Mouse (Mus musculus) macrophage (primary cell): Measurements from ENCODE around the gene Runx1. TPM values are rescaled to one million over a fixed set of nuclear protein-coding genes. Genes with fewer than 3 reads are reported as not detected.

Experiments
- H3K27ac ChIP-seq: fragments of 350-480 bp; formaldehyde crosslinking; 2 replicates; pipeline ENCODE4 v1.9.0; 2021
- H3K36me3 ChIP-seq: fragments of 350-480 bp; formaldehyde crosslinking; 2 replicates; pipeline ENCODE4 v1.9.0; 2021; ENCODE audit errors: inconsistent target
- H3K4me3 ChIP-seq: fragments of 350-480 bp; formaldehyde crosslinking; 2 replicates; pipeline ENCODE4 v1.9.0; 2021; ENCODE audit errors: inconsistent target
- H3K79me2 ChIP-seq: fragments of 350-480 bp; formaldehyde crosslinking; 2 replicates; pipeline ENCODE4 v1.9.0; 2021; ENCODE audit errors: inconsistent target
- whole genome bisulfite sequencing: methylation state at CpG from one replicate; pipeline ENCODE4 v1.1.7; 2026; ENCODE audit warnings: inconsistent platforms; ENCODE audit not compliant: missing documents; 5-methylcytosine and 5-hydroxymethylcytosine counted together
- polyA plus RNA-seq: library from polyadenylated mRNA; stranded (reverse); fragments of 250-400 nt; gene quantifications from 3 replicates; pipeline ENCODE4 v1.2.4, GENCODE M21; 2018; ENCODE audit warnings: inconsistent platforms

Runx1 gene
- polyA plus RNA-seq, 1 experiment from 2014 or later: 30.4 TPM

- H3K4me3 ChIP-seq: no peak overlapping the region
- H3K27ac ChIP-seq: no peak overlapping the region
Observed at GRCm38 (mm10) chr16:92764741-92765396, 61.1 kb downstream of the Runx1 start.

GRCm38 (mm10) chr16:92763666-92764065 is 62.3 kb downstream of the Runx1 start:
- 89% methylated on average over 3 of the region's 3 CpGs for WGBS
- peaks cover 14% of the 10 kb centered on the region; the same call in 1 of the 2 replicates for H3K36me3 ChIP-seq
- no peak overlapping the region for H3K27ac ChIP-seq

More at GRCm38 (mm10) chr16:92764741-92765396, 61.1 kb downstream of the Runx1 start:
- Histone ChIP-seq H3K79me2 (peaks cover 96% of the 10 kb centered on the region), H3K36me3 (peaks cover 14% of the 10 kb centered on the region; the same call in 1 of the 2 replicates)
- WGBS: 64% methylated on average over 13 of the region's 13 CpGs

GRCm38 (mm10) chr16:92761968-92762521 is 63.9 kb downstream of the Runx1 start:
- WGBS: 57% methylated on average over 14 of the region's 15 CpGs
- H3K4me3 ChIP-seq: no peak overlapping the region
- peaks cover 11% of the 10 kb centered on the region; the same call in 1 of the 2 replicates for H3K36me3 ChIP-seq
- peaks cover 91% of the 10 kb centered on the region for H3K79me2 ChIP-seq
- no peak overlapping the region for H3K27ac ChIP-seq

More at GRCm38 (mm10) chr16:92763666-92764065, 62.3 kb downstream of the Runx1 start:
- peaks cover 96% of the 10 kb centered on the region for H3K79me2 ChIP-seq
- no peak overlapping the region for H3K4me3 ChIP-seq

- Histone ChIP-seq H3K27ac (no peak overlapping the region), H3K4me3 (no peak overlapping the region), H3K79me2 (peaks cover 91% of the 10 kb centered on the region), H3K36me3 (peaks cover 10% of the 10 kb centered on the region; the same call in 1 of the 2 replicates)
- WGBS: 93% methylated on average over 3 of the region's 3 CpGs
Observed at GRCm38 (mm10) chr16:92760091-92760490, 65.9 kb downstream of the Runx1 start.

- 81% methylated on average over 4 of the region's 4 CpGs for WGBS
- Histone ChIP-seq H3K27ac (no peak overlapping the region), H3K4me3 (no peak overlapping the region), H3K36me3 (peaks cover 29% of the 10 kb centered on the region), H3K79me2 (peaks cover 91% of the 10 kb centered on the region)
Observed at GRCm38 (mm10) chr16:92757564-92757963, 68.4 kb downstream of the Runx1 start.

GRCm38 (mm10) chr16:92753944-92754343 is 72.0 kb downstream of the Runx1 start:
- 91% methylated on average over 3 of the region's 3 CpGs for WGBS

GRCm38 (mm10) chr16:92753139-92753538 is 72.8 kb downstream of the Runx1 start:
- WGBS: 87% methylated on average over 8 of the region's 8 CpGs
- Histone ChIP-seq H3K4me3 (no peak overlapping the region), H3K27ac (no peak overlapping the region), H3K36me3 (peaks cover 36% of the 10 kb centered on the region), H3K79me2 (peaks cover 97% of the 10 kb centered on the region)

More at GRCm38 (mm10) chr16:92753944-92754343, 72.0 kb downstream of the Runx1 start:
- no peak overlapping the region for H3K27ac ChIP-seq
- H3K36me3 ChIP-seq: peaks cover 36% of the 10 kb centered on the region
- H3K4me3 ChIP-seq: no peak overlapping the region
- H3K79me2 ChIP-seq: peaks cover 95% of the 10 kb centered on the region

- WGBS: 57% methylated on average over 1 of the region's 1 CpGs
- peaks cover 32% of the 10 kb centered on the region for H3K36me3 ChIP-seq
- H3K27ac ChIP-seq: no peak overlapping the region
- H3K79me2 ChIP-seq: peaks cover 100% of the 10 kb centered on the region
- H3K4me3 ChIP-seq: no peak overlapping the region
Observed at GRCm38 (mm10) chr16:92748272-92748671, 77.7 kb downstream of the Runx1 start.

- 94% methylated on average over 2 of the region's 2 CpGs for WGBS
Observed at GRCm38 (mm10) chr16:92747062-92747461, 78.9 kb downstream of the Runx1 start.

GRCm38 (mm10) chr16:92745239-92745638 is 80.7 kb downstream of the Runx1 start:
- 96% methylated on average over 3 of the region's 3 CpGs for WGBS
- Histone ChIP-seq H3K36me3 (peaks cover 26% of the 10 kb centered on the region; the same call in 1 of the 2 replicates), H3K27ac (no peak overlapping the region), H3K4me3 (no peak overlapping the region), H3K79me2 (peaks cover 100% of the 10 kb centered on the region)

More at GRCm38 (mm10) chr16:92747062-92747461, 78.9 kb downstream of the Runx1 start:
- Histone ChIP-seq H3K27ac (no peak overlapping the region), H3K36me3 (peaks cover 29% of the 10 kb centered on the region), H3K4me3 (no peak overlapping the region), H3K79me2 (peaks cover 100% of the 10 kb centered on the region)

GRCm38 (mm10) chr16:92744172-92744777 is 81.7 kb downstream of the Runx1 start:
- WGBS: 86% methylated on average over 9 of the region's 12 CpGs
- Histone ChIP-seq H3K27ac (no peak overlapping the region), H3K79me2 (peaks cover 100% of the 10 kb centered on the region), H3K4me3 (no peak overlapping the region), H3K36me3 (peaks cover 26% of the 10 kb centered on the region; the same call in 1 of the 2 replicates)

GRCm38 (mm10) chr16:92743755-92744154 is 82.2 kb downstream of the Runx1 start:
- Histone ChIP-seq H3K4me3 (no peak overlapping the region), H3K27ac (no peak overlapping the region), H3K79me2 (peaks cover 100% of the 10 kb centered on the region), H3K36me3 (peaks cover 28% of the 10 kb centered on the region; the same call in 1 of the 2 replicates)
- 95% methylated on average over 3 of the region's 4 CpGs for WGBS

GRCm38 (mm10) chr16:92741342-92741741 is 84.6 kb downstream of the Runx1 start:
- peaks cover 25% of the 10 kb centered on the region; the same call in 1 of the 2 replicates for H3K36me3 ChIP-seq
- WGBS: 88% methylated on average over 8 of the region's 8 CpGs
- H3K27ac ChIP-seq: no peak overlapping the region
- no peak overlapping the region for H3K4me3 ChIP-seq
- H3K79me2 ChIP-seq: peaks cover 100% of the 10 kb centered on the region

- H3K27ac ChIP-seq: no peak overlapping the region
Observed at GRCm38 (mm10) chr16:92740541-92740940, 85.4 kb downstream of the Runx1 start.

GRCm38 (mm10) chr16:92739997-92740396 is 86.0 kb downstream of the Runx1 start:
- 82% methylated on average over 12 of the region's 12 CpGs for WGBS
- peaks cover 100% of the 10 kb centered on the region for H3K79me2 ChIP-seq
- H3K27ac ChIP-seq: no peak overlapping the region
- no peak overlapping the region for H3K4me3 ChIP-seq
- H3K36me3 ChIP-seq: peaks cover 25% of the 10 kb centered on the region; the same call in 1 of the 2 replicates

More at GRCm38 (mm10) chr16:92740541-92740940, 85.4 kb downstream of the Runx1 start:
- H3K4me3 ChIP-seq: no peak overlapping the region
- peaks cover 25% of the 10 kb centered on the region; the same call in 1 of the 2 replicates for H3K36me3 ChIP-seq
- peaks cover 100% of the 10 kb centered on the region for H3K79me2 ChIP-seq
- WGBS: 92% methylated on average over 9 of the region's 9 CpGs
